Mouse (Mus musculus): ENCODE results near the gene Pptc7.
A peak's percentile ranks its signal among the peaks of the same experiment; 100 is the strongest.

Pptc7 gene

DNA sequence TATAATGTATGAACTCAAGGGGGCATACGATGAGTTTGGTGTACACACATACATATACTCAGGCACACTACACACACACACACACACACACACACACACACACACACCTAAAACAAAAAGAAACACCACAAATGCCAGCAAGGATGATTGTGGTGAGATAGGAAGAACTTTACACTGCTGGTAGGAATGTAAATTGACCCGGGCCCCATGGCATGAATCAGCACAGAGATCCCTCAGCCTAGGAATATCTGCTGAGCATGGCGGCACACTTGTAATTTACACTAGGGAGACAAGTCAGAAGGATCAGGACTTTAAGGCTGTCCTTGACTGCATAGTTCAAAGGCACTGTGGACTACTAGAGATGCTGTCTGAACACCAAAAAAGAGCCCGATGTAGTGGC is 46.1 kb downstream of the Pptc7 start:
- no peak for DNase-seq (ENCODE audit: low spot score in 2 of 2)

DNA sequence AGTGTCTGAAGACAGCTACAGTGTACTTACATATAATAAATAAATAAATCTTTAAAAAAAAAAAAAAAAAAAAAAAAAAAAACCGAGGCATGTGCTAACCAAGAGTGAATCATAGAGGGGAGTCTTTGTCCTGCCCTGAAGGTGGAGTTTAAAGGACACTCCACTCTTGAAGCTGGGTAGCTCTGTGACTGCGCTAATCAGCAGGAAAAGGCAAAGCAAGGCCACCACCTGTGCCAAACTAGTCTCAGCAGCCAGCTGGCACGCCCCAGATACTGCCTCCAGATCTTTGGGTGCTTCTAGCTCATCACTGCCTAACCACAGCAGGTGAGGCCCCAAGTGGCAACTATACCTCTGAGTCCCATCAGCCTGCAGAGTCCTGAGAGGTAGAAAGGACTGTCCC is 50.5 kb downstream of the Pptc7 start:
- DNase-seq (ENCODE audit: low spot score in 2 of 2): no peak

DNA sequence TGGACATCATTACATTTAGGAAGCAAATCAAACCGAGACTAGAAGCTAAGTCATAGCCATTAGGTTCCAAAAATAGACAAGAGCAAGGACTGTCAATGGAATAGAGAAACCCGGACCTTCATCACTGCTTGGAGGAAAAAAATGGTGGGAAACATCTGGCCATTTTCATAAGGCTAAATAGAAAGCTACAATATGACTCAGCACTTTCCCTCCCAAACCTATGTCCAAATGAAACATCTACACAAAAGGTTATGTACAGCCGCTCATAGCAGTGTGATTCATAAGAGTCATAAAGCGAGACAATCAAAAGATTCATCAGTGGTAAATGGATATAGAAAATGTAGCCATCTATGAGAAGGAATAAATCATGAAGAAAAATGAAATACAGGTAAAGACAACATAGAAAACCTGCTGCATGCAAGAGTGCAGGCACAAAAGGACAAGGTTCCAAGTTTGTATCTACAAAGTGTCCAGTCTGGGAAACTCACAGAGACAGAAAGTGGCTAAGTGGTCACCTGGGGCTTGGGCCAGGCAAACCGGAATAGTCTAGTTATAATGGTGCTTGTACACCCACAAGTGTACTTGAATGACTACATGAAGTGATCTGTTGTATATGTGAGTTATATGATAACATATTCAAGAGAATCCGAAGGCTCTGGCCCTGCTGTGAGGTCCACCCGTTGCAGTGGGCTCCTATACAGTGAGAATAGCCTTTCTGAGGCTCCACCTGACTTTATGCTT is 52.6 kb downstream of the Pptc7 start:
- no peak for DNase-seq (ENCODE audit: low spot score in 2 of 2)

DNA sequence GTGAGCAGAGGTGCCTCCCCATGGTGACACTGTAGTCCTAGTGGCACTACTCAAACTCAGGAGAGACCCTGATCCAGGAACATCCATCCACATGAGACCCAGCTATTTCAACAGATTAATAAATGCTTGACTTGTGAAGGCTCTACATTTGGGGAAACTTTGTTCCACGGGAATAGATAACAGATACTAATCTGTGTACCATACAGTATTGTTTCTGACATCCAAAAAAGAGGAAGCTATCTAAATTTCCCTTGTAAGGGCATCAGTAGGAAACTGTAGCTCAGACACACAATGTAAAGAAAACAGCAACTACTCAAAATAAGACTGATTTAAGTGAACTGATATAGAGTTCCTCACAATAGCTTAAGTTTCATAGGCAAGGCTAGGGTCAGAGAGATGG is 58.7 kb downstream of the Pptc7 start:
- DNase-seq (ENCODE audit: low spot score in 2 of 2): no peak

DNA sequence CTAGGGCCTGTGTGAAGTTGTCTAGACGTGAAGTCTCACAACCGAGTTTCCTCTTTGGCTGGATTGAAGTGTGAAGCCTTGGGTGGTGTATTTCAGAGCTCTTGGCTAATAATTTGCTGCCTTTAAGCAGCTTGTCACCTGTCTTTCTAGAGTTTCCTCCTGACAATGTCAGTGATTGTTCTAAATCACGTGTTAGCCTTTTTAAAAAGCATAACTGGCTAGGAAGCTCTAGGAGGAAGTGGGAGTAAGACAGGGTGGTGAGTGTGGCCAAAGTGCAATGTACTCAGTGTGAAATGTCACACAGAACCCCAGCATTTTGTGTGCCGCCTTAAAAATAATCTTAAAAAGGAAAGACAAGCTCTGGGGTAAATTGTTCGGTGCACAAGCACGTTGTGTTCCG is 59.6 kb downstream of the Pptc7 start:
- DNase-seq (ENCODE audit: low spot score in 2 of 2): no peak

DNA sequence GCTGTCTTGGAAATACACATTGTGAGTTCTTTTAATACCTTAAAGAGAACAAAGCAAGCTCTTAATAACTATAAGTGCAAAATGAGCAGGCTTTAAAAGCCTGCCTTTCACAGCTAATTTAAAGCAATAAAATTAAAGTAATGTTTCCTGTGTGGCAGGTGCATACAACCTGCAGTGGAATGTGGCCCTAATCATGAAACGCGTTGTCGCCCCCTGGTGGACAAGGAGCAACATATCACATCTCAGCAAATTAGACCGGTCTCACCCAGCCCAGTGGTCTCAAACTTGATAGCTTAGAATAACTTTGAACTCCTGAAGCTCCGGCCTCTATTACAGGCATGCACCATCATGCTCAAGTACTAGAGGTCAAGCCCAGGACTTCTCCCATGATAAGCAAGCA is 60.1 kb downstream of the Pptc7 start:
- DNase-seq (ENCODE audit: low spot score in 2 of 2): peak; percentile 76 to 92

DNA sequence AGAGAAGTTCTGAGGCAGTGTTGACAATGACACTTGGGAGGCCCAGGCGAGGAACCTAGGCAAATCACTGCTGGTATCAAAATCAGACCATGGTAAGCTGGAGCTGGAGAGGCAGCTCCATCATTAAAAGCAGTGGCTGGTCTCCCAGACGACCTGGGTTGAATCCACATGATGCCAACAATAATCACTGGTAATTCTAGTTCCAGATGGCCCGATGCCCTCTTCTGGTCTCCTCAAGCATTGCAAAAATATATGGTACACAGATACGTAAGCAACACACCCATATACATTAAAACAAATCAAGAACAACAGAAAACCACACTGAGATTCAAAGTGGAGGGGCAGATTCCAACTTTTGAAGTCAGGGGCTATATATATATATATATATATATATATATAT is 61.6 kb downstream of the Pptc7 start:
- DNase-seq (ENCODE audit: low spot score in 2 of 2): no peak

DNA sequence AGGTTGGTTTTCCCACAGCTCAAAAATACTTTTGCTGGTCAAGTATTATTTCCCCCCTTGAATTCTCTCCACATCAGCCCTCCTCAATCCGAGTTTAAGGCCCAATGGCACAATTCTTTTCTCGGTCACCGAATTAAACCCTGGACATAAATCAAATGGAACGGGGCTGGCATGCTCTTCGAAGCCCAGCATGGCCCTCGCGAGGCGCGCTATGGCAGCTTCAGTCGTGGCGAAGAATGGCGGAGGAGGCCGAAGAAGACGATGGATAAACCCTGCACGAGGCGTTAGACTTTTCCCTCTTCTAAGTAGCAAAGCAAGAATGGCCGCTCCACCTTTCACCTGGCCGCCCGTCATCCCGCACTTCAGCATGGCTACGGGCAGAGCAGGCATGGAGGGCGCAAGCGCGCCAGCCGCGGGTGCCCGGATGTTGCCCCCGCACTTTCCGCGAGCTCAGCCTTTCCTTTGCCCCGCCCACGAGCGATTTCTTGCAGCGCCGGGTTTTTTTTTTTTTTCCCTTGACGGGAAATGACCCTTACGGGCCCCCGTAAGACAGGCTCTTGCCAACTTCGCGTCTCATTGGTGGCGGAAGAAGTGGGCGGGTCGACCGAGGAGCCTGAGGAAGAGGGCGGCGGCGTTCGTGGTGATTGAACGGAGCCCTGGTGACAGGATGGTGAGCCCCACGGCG is 69.8 kb downstream of the Pptc7 start, which contains the start of the genes Rad9b and Vps29:
TSS of gene Rad9b (minus strand) at position 427 of the 685 bp plus-strand sequence.
TSS of gene Vps29 (plus strand) at position 563 of the 685 bp plus-strand sequence.
- peak; percentile 98 to 100 for DNase-seq (ENCODE audit: low spot score in 2 of 2)

DNA sequence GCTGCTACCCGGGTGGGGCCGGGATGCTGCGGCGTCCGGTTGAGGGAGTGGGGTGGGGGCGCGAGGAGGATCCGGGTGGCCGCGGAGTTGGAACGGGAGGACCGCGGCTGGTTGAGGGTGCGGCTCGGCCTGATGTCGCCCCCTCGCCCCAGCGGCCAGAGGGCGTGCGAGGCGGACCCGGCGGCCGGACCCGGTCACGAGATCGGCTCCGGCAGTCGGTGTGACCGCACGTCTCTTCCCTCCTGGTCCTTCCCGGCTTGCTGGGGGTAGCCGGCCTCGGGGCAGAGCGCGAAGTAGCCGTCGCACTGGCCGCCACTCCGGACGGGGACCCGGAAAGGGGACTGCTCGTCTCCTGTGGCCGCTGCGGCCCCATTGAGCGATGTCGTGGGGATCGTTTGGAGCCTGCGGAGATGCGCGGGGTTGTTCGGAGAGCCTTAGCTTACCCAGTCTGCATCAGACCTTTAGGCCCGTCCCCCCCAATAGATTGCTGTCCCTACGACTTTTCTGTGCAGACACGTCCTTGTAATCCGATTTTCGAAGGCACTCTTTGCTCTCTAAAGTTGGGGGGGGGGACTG is 70.4 kb downstream of the Pptc7 start:
- DNase-seq (ENCODE audit: low spot score in 2 of 2): no peak

DNA sequence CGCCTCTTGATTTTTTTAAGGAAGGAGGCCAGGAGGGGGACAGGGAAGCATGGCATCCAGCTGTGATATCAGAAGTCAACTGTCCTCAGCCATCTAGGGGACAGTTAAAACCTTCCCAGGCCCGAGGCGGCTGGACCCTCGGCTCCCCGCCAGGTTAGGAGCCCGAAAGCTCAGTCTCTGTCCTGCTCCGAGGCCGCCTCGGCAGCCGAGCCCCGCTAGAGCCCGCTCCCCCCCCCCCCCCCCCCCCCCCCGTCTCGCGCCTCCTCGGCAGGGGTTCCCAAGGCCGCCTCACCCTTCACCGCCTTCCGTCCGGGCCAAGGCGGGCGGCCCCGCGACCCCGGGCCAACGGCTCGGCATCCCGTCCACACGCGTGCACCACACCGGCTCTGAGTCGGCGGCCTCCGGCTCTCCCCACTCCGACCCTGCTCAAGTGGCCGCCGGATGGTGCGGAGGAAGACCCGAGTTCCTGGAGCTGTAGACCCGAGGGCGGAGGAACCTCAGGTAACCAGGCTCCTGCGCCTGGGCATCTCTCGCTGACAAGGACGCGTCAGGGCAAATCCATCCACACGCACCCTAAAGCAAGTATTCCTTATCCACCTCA is 87.5 kb downstream of the Pptc7 start, which contains the start of gene Gpn3:
TSS of gene Gpn3 (plus strand) at position 286 of the 601 bp plus-strand sequence.
- no peak for DNase-seq (ENCODE audit: low spot score in 2 of 2)

DNA sequence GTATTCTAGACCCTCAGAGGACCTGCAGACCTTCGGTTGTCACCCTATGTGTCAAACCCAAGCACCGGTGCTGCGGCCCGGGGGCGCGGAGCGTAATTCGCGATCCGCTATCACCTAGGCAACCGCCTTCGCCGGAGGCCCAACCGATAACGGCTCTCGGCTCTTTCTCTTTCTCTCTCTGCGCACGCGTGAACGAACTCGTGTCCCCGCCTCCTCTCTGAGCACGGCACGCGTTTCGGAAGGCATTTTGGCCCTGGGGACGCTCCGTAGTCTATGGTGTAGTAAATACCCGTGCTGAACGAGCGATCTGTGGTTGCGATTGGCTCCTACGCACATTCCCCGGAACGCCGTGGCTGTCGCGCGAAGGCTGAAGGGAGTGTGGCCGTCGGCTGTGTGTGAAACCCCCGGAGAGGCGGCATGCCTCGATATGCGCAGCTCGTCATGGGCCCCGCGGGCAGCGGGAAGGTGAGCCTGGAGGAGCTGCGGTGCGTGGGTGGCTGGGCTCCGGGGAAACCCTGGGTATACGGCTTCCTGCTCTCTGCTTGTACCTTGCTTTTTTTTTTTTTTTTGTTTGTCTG is 88.1 kb downstream of the Pptc7 start, which contains the start of gene Fam216a:
TSS of gene Fam216a (minus strand) at position 173 of the 578 bp plus-strand sequence.
- DNase-seq (ENCODE audit: low spot score in 2 of 2): peak; percentile 99

DNA sequence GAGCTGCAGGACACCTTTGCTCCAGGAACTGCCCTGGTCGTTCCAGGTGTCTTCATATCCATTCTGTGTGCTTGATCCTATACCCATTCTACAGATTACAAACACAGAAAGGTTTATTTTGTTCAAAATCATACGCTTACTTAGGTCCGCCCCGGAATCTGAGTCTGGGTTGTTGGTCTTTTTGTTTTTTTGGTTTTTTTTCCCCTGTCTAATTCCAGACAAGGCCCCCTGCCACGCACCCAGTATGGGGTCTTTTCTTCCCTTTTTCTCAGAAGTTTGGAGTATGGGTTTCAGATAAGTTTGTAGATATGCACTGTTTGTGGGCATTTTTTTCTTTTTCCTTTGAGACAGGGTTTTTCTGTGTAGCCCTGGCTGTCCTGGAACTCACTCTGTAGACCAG is 88.7 kb downstream of the Pptc7 start:
- no peak for DNase-seq (ENCODE audit: low spot score in 2 of 2)

Measured in spleen, postnatal 4 days (tissue).